8 mouse cellular contexts compared by ENCODE assay signal in the genomic region with DNA sequence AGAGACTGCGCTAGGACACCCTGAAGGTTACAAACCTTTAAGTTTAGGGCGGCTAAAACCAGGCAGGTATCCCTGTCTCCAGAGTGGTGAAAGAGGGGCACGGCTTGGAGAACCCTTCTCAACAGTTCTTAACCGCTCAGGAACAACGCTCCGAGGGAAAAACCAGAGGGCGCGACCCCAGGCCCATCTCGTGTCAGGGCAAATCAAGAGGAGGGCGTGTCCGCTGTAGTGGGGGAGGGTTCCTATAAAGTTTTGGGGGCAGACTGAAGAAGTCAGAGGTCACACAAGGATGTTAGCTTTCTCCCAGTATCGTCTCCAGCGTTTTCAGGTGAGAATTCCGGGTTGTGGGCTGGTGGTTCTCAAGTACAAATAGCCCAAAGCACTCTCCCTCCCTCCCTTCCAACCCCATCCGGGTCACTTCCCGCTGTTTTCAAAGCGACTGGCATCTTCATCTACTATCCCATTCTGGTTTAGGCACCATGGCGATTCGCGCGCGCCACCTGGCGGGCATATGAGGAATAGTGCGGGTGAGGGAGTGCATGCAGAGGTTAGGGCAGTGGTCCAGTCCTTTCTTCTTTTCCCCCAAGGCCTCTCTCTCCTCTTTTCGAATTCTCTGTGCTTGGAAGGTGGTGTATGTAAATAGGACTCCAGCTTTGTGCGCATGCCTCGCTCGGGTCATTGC. TPM values are rescaled to one million over a fixed set of nuclear protein-coding genes. Genes with fewer than 3 reads are reported as not detected.
DNase-seq lines count a peak whose midpoint lies in the region; ATAC-seq lines count a peak whose summit lies in the region.

A gene (minus strand): TSS at position 489 of the 682 bp plus-strand sequence.

- 6% methylated on average over 28 of the region's 28 CpGs for whole genome bisulfite sequencing in hindbrain, embryonic 15.5 days

- peak within 1 kb of the TSS; percentile 27 for H3K4me3 ChIP-seq in hindbrain, embryonic 15.5 days

- H3K9me3 ChIP-seq in hindbrain, embryonic 15.5 days: no peaks in the 10 kb centered on the region

- ATAC-seq in hindbrain, embryonic 15.5 days (ENCODE audit: low FRiP score, low read depth): peak; percentile 85; the same call in 1 of the 2 replicates

- H3K4me2 ChIP-seq in hindbrain, embryonic 15.5 days: peak within 1 kb of the TSS; percentile 66

- DNase-seq in T-cell, adult 2 months (ENCODE audit: low spot score): peak; percentile 64
- DNase-seq in cerebellum, postnatal 36 days: peak; percentile 77 to 82
- peak; percentile 70 to 84 for DNase-seq in frontal cortex, postnatal 36 days (ENCODE audit: low spot score in 2 of 2)
- DNase-seq in layer of hippocampus, postnatal 36 days: peak; percentile 75 to 76
- DNase-seq in lung, postnatal 25 days (ENCODE audit: low spot score): peak; percentile 84
- peak; percentile 93 for DNase-seq in retina, embryonic 14.5 days (ENCODE audit: low spot score)
- DNase-seq in thymus, postnatal 36 days: peak; percentile 59 to 66

- H3K36me3 ChIP-seq in hindbrain, embryonic 15.5 days: no peaks in the 10 kb centered on the region

- H3K27ac ChIP-seq in hindbrain, embryonic 15.5 days (replicated peaks): no peak within 1 kb of the TSS

- 0 out of 2 replicates have a peak within 1 kb of the TSS, but pooled peaks have one; percentile 26 for H3K9ac ChIP-seq in hindbrain, embryonic 15.5 days

- H3K27me3 ChIP-seq in hindbrain, embryonic 15.5 days: no peaks in the 10 kb centered on the region

- peaks cover 9% of the 10 kb centered on the region for H3K4me1 ChIP-seq in hindbrain, embryonic 15.5 days (replicated peaks)

RNA-seq across cellular contexts. Expression of the gene that starts here (rescaled TPM):
- not detected in 2 replicates for polyA plus RNA-seq in hindbrain, embryonic 15.5 days (2015; fragmentation: Nextera tagmentation; extraction: Ambion mirVana)
- not detected for total RNA-seq in layer of hippocampus, postnatal 36 days (2021)

Comparison
In these comparisons a context has a peak if more than half of its experiments do, and no peak if none do; other contexts are left out.
1. Peak in ATAC-seq, H3K4me3 ChIP-seq, H3K9ac ChIP-seq and H3K4me2 ChIP-seq in hindbrain, embryonic 15.5 days; RNA of the gene not detected or under 1 TPM.
2. Peak in DNase-seq in layer of hippocampus, postnatal 36 days; RNA of the gene not detected or under 1 TPM.